Mouse (Mus musculus) frontal cortex, postnatal 36 days (tissue): Measurements from ENCODE around the gene Olfr924.
A peak's percentile ranks its signal among the peaks of the same experiment; 100 is the strongest.
"Not testable (repeated sequence)": the region's sequence is repeated elsewhere in the genome, so short reads cannot be mapped to it uniquely, and the experiment has no call there.

Source experiments
- DNase-seq, 2 experiments: peaks; one replicate each; pipeline ENCODE4 v3.0.0; 2022; ENCODE audit warnings: low spot score in 2 of 2

The Olfr924 gene

GRCm38 (mm10) chr9:38844149-38844548, at the start of gene Olfr924:
Gene Olfr924, plus strand, starts transcription at chr9:38844449.
- no peak for DNase-seq

- DNase-seq, result peak in 1 of 2 experiments; percentile 59
These were observed 38.6 kb upstream of the Olfr924 start for GRCm38 (mm10) chr9:38805696-38806095.

- no peak for DNase-seq
These were observed 29.9 kb upstream of the Olfr924 start, which contains the start of gene Olfr922 for GRCm38 (mm10) chr9:38814314-38814713. Gene Olfr922, plus strand, starts transcription at chr9:38814614.

- no peak for DNase-seq
These were observed 28.7 kb upstream of the Olfr924 start for GRCm38 (mm10) chr9:38815458-38815986.

GRCm38 (mm10) chr9:38826245-38826644, 18.0 kb upstream of the Olfr924 start, which contains the start of gene Olfr923:
Gene Olfr923, plus strand, starts transcription at chr9:38826545.
- no peak for DNase-seq

- no peak for DNase-seq
These were observed 11.2 kb upstream of the Olfr924 start for GRCm38 (mm10) chr9:38833027-38833426.

GRCm38 (mm10) chr9:38854760-38855159, 10.5 kb downstream of the Olfr924 start, which contains the start of gene Olfr26:
Gene Olfr26, plus strand, starts transcription at chr9:38855060.
- DNase-seq, result no peak

GRCm38 (mm10) chr9:38874880-38875279, 30.6 kb downstream of the Olfr924 start:
- DNase-seq, result not testable (repeated sequence)

- no peak for DNase-seq
These were observed 32.6 kb downstream of the Olfr924 start, which contains the start of gene Olfr926 for GRCm38 (mm10) chr9:38876826-38877225. Gene Olfr926, plus strand, starts transcription at chr9:38877126.
